Comparison of ENCODE assay signal across 15 mouse cellular contexts in genomic region chr12:50112081-50112491, GRCm38 (mm10).
A peak's percentile ranks its signal among the peaks of the same experiment; 100 is the strongest.
DNase-seq lines count a peak whose midpoint lies in the region.
"Had no signal": no experiment of that assay in that cellular context is flagged by ENCODE, and none has a peak within 500 bp of the region (broad histone marks: within the 10 kb centered on the region; RNA-seq: fewer than 3 reads in every experiment).

No protein-coding gene starts in this region.

- peak; percentile 7 for DNase-seq in left cerebral cortex, adult 11 months (ENCODE audit: low spot score)
- no peak for DNase-seq in left cerebral cortex, postnatal 4 days
- DNase-seq in layer of hippocampus, adult 9-11 months, result peak; percentile 70
- peak; percentile 59 for DNase-seq in right cerebral cortex, adult 18-20 months
- DNase-seq in embryo, embryonic 9.5 days (ENCODE audit: extremely low spot score), result no peak
- no peak for DNase-seq in c-Kit-positive CD71-positive TER-119-positive erythroid progenitor cells, embryonic 14.5 days (ENCODE audit: low spot score)
- no peak for DNase-seq in kidney, adult 11 months
- DNase-seq in cerebellum, adult 8-10 months, result no peak
- DNase-seq: cerebellum, postnatal 14 days; heart, adult 11 months; heart, postnatal 14 days; kidney, adult 8-10 months; lung, embryonic 14.5 days; retina, postnatal 1 day; thymus, postnatal 14 days had no signal

- intact Hi-C loops in left cerebral cortex, postnatal 4 days (cut with DNase I), result loop anchor here (5.0 to 10.0 kb wide), 5 partner anchors 80 to 833 kb away; no protein-coding TSS in a partner anchor

Comparison
In these comparisons a context has a peak if more than half of its experiments do, and no peak if none do; other contexts are left out.
1. DNase-seq: peak in left cerebral cortex, adult 11 months (single experiment), layer of hippocampus, adult 9-11 months (single experiment) and right cerebral cortex, adult 18-20 months (single experiment); none in left cerebral cortex, postnatal 4 days (single experiment), embryo, embryonic 9.5 days (single experiment), c-Kit-positive CD71-positive TER-119-positive erythroid progenitor cells, embryonic 14.5 days (single experiment), kidney, adult 11 months (single experiment) and cerebellum, adult 8-10 months (single experiment).